Mouse (Mus musculus) liver, embryonic 16.5 days (tissue): ENCODE results near the gene Dclre1c. TPM values are rescaled to one million over a fixed set of nuclear protein-coding genes. Genes with fewer than 3 reads are reported as not detected.

Source experiments
- ATAC-seq: fragments of 200-750 bp; cut with Nextera tagmentation; 2 replicates; pipeline ENCODE4 v1.8.0; 2017; ENCODE audit warnings: low read depth, mild to moderate bottlenecking, moderate number of reproducible peaks, moderate library complexity
- H3K27ac ChIP-seq: fragments of 300-500 bp; sonication (generic); 2 replicates; pipeline ENCODE4 v1.5.1; 2014; ENCODE audit warnings: mild to moderate bottlenecking, low read length
- H3K27me3 ChIP-seq: fragments of 300-500 bp; sonication (generic); 2 replicates; pipeline ENCODE4 v1.6.1; 2014; ENCODE audit warnings: low read depth, low read length, mixed read lengths; ENCODE audit not compliant: control insufficient read depth, insufficient read depth
- H3K36me3 ChIP-seq: fragments of 300-500 bp; sonication (generic); 2 replicates; pipeline ENCODE4 v1.6.1; 2014; ENCODE audit warnings: mild to moderate bottlenecking; ENCODE audit not compliant: control insufficient read depth, insufficient read depth
- H3K4me1 ChIP-seq: fragments of 300-500 bp; sonication (generic); 2 replicates; pipeline ENCODE4 v1.6.1; 2014; ENCODE audit warnings: low read depth, low read length, mixed read lengths; ENCODE audit not compliant: control insufficient read depth
- H3K4me2 ChIP-seq: fragments of 300-500 bp; sonication (generic); 2 replicates; pipeline ENCODE4 v1.6.1; 2014; ENCODE audit warnings: low read depth, low read length, mixed read lengths
- H3K4me3 ChIP-seq: fragments of 300-500 bp; sonication (generic); 2 replicates; pipeline ENCODE4 v1.5.1; 2014; ENCODE audit warnings: low read depth, mild to moderate bottlenecking, low read length
- H3K9ac ChIP-seq: fragments of 300-500 bp; sonication (generic); 2 replicates; pipeline ENCODE4 v1.6.1; 2014; ENCODE audit warnings: low read depth, low read length
- H3K9me3 ChIP-seq: fragments of 300-500 bp; sonication (generic); replicated peaks from 2 replicates; pipeline ENCODE4 v1.6.1; 2016; ENCODE audit warnings: low read length; ENCODE audit not compliant: control insufficient read depth
- WGBS: fragments of 180-500 bp; shearing (Covaris S2); extraction: QIAGEN DNeasy Blood & Tissue Kit; methylation state at CpG from one replicate; pipeline ENCODE4 v1.1.7; 2014; ENCODE audit not compliant: insufficient replicate concordance; 5-methylcytosine and 5-hydroxymethylcytosine counted together
- polyA plus RNA-seq: library from polyadenylated mRNA; unstranded; fragments of >200 nt; fragmentation: Nextera tagmentation; extraction: Ambion mirVana; gene quantifications from 2 replicates; pipeline ENCODE4 v1.2.1, GENCODE M21; 2015

Gene Dclre1c
- polyA plus RNA-seq, 1 experiment from 2014 or later = 4.2 TPM

- no peak for ATAC-seq
- Histone ChIP-seq H3K36me3 (peaks cover 9% of the 10 kb centered on the region), H3K27ac (no peak overlapping the region), H3K9me3 (no peaks in the 10 kb centered on the region), H3K4me2 (no peak overlapping the region), H3K9ac (no peak overlapping the region), H3K27me3 (no peaks in the 10 kb centered on the region), H3K4me1 (no peaks in the 10 kb centered on the region), H3K4me3 (no peak overlapping the region)
- WGBS = 79% methylated on average over 3 of the region's 3 CpGs
These were observed 29.2 kb downstream of the Dclre1c start for GRCm38 (mm10) chr2:3453096-3453495.

DNA sequence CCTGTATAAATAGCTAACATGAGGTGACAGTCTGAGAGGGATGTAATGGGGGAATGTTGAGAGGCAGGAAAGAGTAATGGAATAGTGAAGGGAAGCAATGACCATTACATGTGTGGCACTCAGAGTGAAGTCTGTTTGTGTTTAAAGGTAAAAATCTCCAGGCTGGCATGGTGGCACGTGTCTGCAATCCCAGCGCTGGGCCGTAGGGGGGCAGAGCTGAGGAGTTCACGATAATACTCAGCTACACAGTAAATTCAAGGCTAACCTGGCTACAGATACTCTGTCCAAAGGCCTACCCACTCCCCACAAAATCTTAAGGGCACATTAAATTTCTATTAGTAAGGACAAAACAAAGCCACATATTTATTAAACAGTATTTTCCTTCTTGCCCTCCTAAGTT is 32.7 kb downstream of the Dclre1c start:
- Histone ChIP-seq H3K4me1 (no peaks in the 10 kb centered on the region), H3K36me3 (peaks cover 14% of the 10 kb centered on the region), H3K9me3 (no peaks in the 10 kb centered on the region), H3K4me2 (no peak overlapping the region), H3K27me3 (no peaks in the 10 kb centered on the region), H3K27ac (no peak overlapping the region), H3K4me3 (no peak overlapping the region), H3K9ac (no peak overlapping the region)
- WGBS = 89% methylated on average over 4 of the region's 4 CpGs
- no peak for ATAC-seq

- WGBS = 0% methylated on average over 12 of the region's 12 CpGs
- H3K4me3 ChIP-seq = peak overlapping the region; percentile 86
- peaks cover 13% of the 10 kb centered on the region for H3K4me1 ChIP-seq
- H3K4me2 ChIP-seq = peak overlapping the region; percentile 73
- peak overlapping the region; percentile 91 for H3K27ac ChIP-seq
- ATAC-seq = no peak
- no peaks in the 10 kb centered on the region for H3K27me3 ChIP-seq
- H3K9me3 ChIP-seq = no peaks in the 10 kb centered on the region
- H3K36me3 ChIP-seq = peaks cover 4% of the 10 kb centered on the region; the same call in 1 of the 2 replicates
- peak overlapping the region; percentile 83 for H3K9ac ChIP-seq
These were observed 50.0 kb downstream of the Dclre1c start for GRCm38 (mm10) chr2:3473891-3474290.

GRCm38 (mm10) chr2:3474361-3474805 is 50.5 kb downstream of the Dclre1c start:
- peak; percentile 58 for ATAC-seq

DNA sequence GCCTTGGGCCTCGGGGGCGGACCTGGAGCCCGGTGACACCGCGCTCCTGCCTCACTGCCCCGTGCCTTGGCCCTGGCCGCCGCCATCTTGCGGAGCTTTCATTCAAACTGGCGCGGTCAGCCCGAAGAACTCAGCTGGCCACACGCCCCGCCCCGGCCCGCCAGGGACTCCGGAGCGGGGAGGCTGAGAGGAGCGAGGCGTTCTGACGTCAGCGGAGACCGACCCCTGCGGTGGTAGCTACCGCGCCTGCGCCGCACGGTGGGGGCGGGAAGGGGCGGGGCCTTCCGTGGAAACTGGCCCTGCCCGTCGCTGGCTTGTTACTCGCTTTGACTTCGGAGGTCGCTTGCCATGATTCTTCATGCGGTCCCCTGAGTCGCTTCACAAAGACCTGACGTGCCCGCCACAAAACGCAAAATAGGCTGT is 50.9 kb downstream of the Dclre1c start, which contains the start of gene Suv39h2:
Gene Suv39h2 (minus strand): TSS at position 171 of the 423 bp plus-strand sequence.
- under 1% methylated on average over 42 of the region's 42 CpGs for WGBS
- Histone ChIP-seq H3K4me2 (peak within 1 kb of the TSS; percentile 73), H3K9ac (peak within 1 kb of the TSS; percentile 83), H3K36me3 (peaks cover 4% of the 10 kb centered on the region; the same call in 1 of the 2 replicates), H3K9me3 (no peaks in the 10 kb centered on the region), H3K27ac (peak within 1 kb of the TSS; percentile 91), H3K27me3 (no peaks in the 10 kb centered on the region), H3K4me1 (peaks cover 13% of the 10 kb centered on the region), H3K4me3 (peak within 1 kb of the TSS; percentile 86)
- peak; percentile 98 for ATAC-seq

More at GRCm38 (mm10) chr2:3474361-3474805, 50.5 kb downstream of the Dclre1c start:
- peak overlapping the region; percentile 73 for H3K4me2 ChIP-seq
- peaks cover 13% of the 10 kb centered on the region for H3K4me1 ChIP-seq
- peaks cover 4% of the 10 kb centered on the region; the same call in 1 of the 2 replicates for H3K36me3 ChIP-seq
- peak overlapping the region; percentile 83 for H3K9ac ChIP-seq
- peak overlapping the region; percentile 86 for H3K4me3 ChIP-seq
- H3K27ac ChIP-seq = peak overlapping the region; percentile 91
- H3K9me3 ChIP-seq = no peaks in the 10 kb centered on the region
- H3K27me3 ChIP-seq = no peaks in the 10 kb centered on the region
- WGBS = under 1% methylated on average over 46 of the region's 46 CpGs

- Histone ChIP-seq H3K4me2 (peak overlapping the region; percentile 73), H3K4me3 (peak overlapping the region; percentile 86), H3K27ac (no peak overlapping the region), H3K4me1 (peaks cover 13% of the 10 kb centered on the region), H3K9ac (peak overlapping the region; percentile 8; the same call in 1 of the 2 replicates), H3K9me3 (no peaks in the 10 kb centered on the region), H3K27me3 (no peaks in the 10 kb centered on the region), H3K36me3 (no peaks in the 10 kb centered on the region)
- no peak for ATAC-seq
- 62% methylated on average over 3 of the region's 3 CpGs for WGBS
These were observed 51.9 kb downstream of the Dclre1c start for GRCm38 (mm10) chr2:3475746-3476251.

GRCm38 (mm10) chr2:3480239-3480638 is 56.3 kb downstream of the Dclre1c start:
- peak; percentile 53; the same call in 1 of the 2 replicates for ATAC-seq
- WGBS = 30% methylated on average over 3 of the region's 3 CpGs
- Histone ChIP-seq H3K4me2 (no peak overlapping the region), H3K27ac (no peak overlapping the region), H3K9me3 (no peaks in the 10 kb centered on the region), H3K4me1 (peaks cover 7% of the 10 kb centered on the region), H3K27me3 (no peaks in the 10 kb centered on the region), H3K9ac (no peak overlapping the region), H3K4me3 (no peak overlapping the region), H3K36me3 (no peaks in the 10 kb centered on the region)

DNA sequence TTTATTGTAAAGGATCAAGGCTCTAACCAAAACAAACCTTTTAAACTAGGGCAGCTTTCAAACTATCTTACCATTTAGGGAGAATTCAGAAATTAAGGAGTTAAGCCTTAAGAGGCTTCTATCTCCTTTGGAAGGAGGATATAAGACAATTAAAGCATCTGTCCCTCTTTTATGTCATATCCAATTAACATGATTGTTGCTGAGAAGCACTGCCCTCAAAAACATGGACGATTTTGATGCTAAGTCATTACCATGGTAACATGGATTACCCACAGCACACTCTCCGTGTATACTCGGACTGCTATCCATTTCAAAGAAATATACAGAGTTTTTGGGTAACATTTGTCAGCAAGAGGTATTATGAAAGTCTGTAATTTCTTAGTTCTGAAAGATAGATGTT is 65.9 kb downstream of the Dclre1c start:
- H3K36me3 ChIP-seq = peaks cover 39% of the 10 kb centered on the region

GRCm38 (mm10) chr2:3493833-3494409 is 70.0 kb downstream of the Dclre1c start:
- peak; percentile 72 for ATAC-seq
- no peaks in the 10 kb centered on the region for H3K9me3 ChIP-seq
- H3K4me2 ChIP-seq = no peak overlapping the region
- no peaks in the 10 kb centered on the region for H3K27me3 ChIP-seq
- 46% methylated on average over 3 of the region's 3 CpGs for WGBS
- H3K4me1 ChIP-seq = no peaks in the 10 kb centered on the region; the same call in 1 of the 2 replicates
- no peak overlapping the region for H3K9ac ChIP-seq
- no peak overlapping the region for H3K4me3 ChIP-seq
- H3K36me3 ChIP-seq = peaks cover 53% of the 10 kb centered on the region
- H3K27ac ChIP-seq = 0 out of 2 replicates have a peak overlapping the region, but pooled peaks have one; percentile 16

More for the DNA sequence above, 65.9 kb downstream of the Dclre1c start:
- 78% methylated on average over 3 of the region's 3 CpGs for WGBS
- Histone ChIP-seq H3K4me3 (no peak overlapping the region), H3K9me3 (no peaks in the 10 kb centered on the region), H3K9ac (no peak overlapping the region), H3K4me2 (no peak overlapping the region), H3K27ac (no peak overlapping the region), H3K4me1 (no peaks in the 10 kb centered on the region; the same call in 1 of the 2 replicates), H3K27me3 (no peaks in the 10 kb centered on the region)
- no peak for ATAC-seq
